In genomic region chr12:8502546-8502945, GRCm38 (mm10) we compare ENCODE assay signal across 9 mouse cellular contexts. TPM values are rescaled to one million over a fixed set of nuclear protein-coding genes. Genes with fewer than 3 reads are reported as not detected.
DNase-seq lines count a peak whose midpoint lies in the region; ATAC-seq lines count a peak whose summit lies in the region.
"Had no signal": no experiment of that assay in that cellular context is flagged by ENCODE, and none has a peak within 500 bp of the region (broad histone marks: within the 10 kb centered on the region; RNA-seq: fewer than 3 reads in every experiment).

No protein-coding gene starts in this region.

- H3K9ac ChIP-seq in forebrain, embryonic 14.5 days (ENCODE audit: low read length), result no peak overlapping the region
- no peak overlapping the region for H3K9ac ChIP-seq in forebrain, embryonic 11.5 days (ENCODE audit: low read length)
- H3K9ac ChIP-seq: lung, embryonic 15.5 days had no signal

- WGBS in forebrain, embryonic 14.5 days, result 8% methylated on average over 6 of the region's 6 CpGs
- 13% methylated on average over 6 of the region's 6 CpGs for WGBS in forebrain, embryonic 11.5 days

- H3K36me3 ChIP-seq in forebrain, embryonic 14.5 days (ENCODE audit: control insufficient read depth, insufficient read depth, low read length), result no peaks in the 10 kb centered on the region
- H3K36me3 ChIP-seq in forebrain, embryonic 11.5 days (ENCODE audit: control insufficient read depth, insufficient read depth, low read length), result no peaks in the 10 kb centered on the region
- H3K36me3 ChIP-seq: lung, embryonic 15.5 days had no signal

- no peak for ATAC-seq in forebrain, embryonic 14.5 days
- no peak for ATAC-seq in forebrain, embryonic 11.5 days (replicated peaks; ENCODE audit: low FRiP score)
- no peak for ATAC-seq in erythroblast, adult 5-6 weeks (replicated peaks; ENCODE audit: low FRiP score, poor library complexity, severe bottlenecking)

- no peaks in the 10 kb centered on the region for H3K27me3 ChIP-seq in forebrain, embryonic 14.5 days (replicated peaks; ENCODE audit: control insufficient read depth, insufficient read depth, low read length)
- H3K27me3 ChIP-seq in forebrain, embryonic 11.5 days (ENCODE audit: control insufficient read depth, insufficient read depth, low read length), result no peaks in the 10 kb centered on the region
- H3K27me3 ChIP-seq: lung, embryonic 15.5 days had no signal

- no peak overlapping the region for H3K27ac ChIP-seq in forebrain, embryonic 14.5 days (ENCODE audit: low read depth, low read length)
- no peak overlapping the region for H3K27ac ChIP-seq in forebrain, embryonic 11.5 days (ENCODE audit: low read depth, low read length)
- H3K27ac ChIP-seq: lung, embryonic 15.5 days had no signal

- H3K4me2 ChIP-seq in forebrain, embryonic 14.5 days (ENCODE audit: low read length), result no peak overlapping the region
- H3K4me2 ChIP-seq in forebrain, embryonic 11.5 days (ENCODE audit: low read depth, low read length, severe bottlenecking), result no peak overlapping the region
- H3K4me2 ChIP-seq: lung, embryonic 15.5 days had no signal

- intact Hi-C loops in heart, postnatal 10 days (cut with DNase I), result loop anchor here (1.0 kb wide), 1 partner anchor 175 kb away; no protein-coding TSS in a partner anchor

- no peak overlapping the region for H3K4me3 ChIP-seq in forebrain, embryonic 14.5 days (ENCODE audit: low read depth, low read length)
- no peak overlapping the region for H3K4me3 ChIP-seq in forebrain, embryonic 11.5 days (ENCODE audit: low read depth, low read length)
- H3K4me3 ChIP-seq: lung, embryonic 15.5 days had no signal

- H3K9me3 ChIP-seq in forebrain, embryonic 14.5 days (replicated peaks; ENCODE audit: control insufficient read depth, low read length), result no peaks in the 10 kb centered on the region
- no peaks in the 10 kb centered on the region for H3K9me3 ChIP-seq in forebrain, embryonic 11.5 days (ENCODE audit: control insufficient read depth, low read length)
- H3K9me3 ChIP-seq: lung, embryonic 15.5 days had no signal

- peaks cover 16% of the 10 kb centered on the region for H3K4me1 ChIP-seq in forebrain, embryonic 14.5 days (ENCODE audit: control insufficient read depth, insufficient read depth, low read length)
- peaks cover 7% of the 10 kb centered on the region; the same call in 1 of the 2 replicates for H3K4me1 ChIP-seq in forebrain, embryonic 11.5 days (replicated peaks; ENCODE audit: control insufficient read depth, insufficient read depth, low read length)

- peak; percentile 88 for DNase-seq in forebrain, embryonic 14.5 days (ENCODE audit: low spot score)
- DNase-seq in forebrain, embryonic 11.5 days (ENCODE audit: low spot score), result no peak
- peak; percentile 47 for DNase-seq in right cerebral cortex, adult 18-20 months
- DNase-seq in right cerebral cortex, postnatal 36 days (ENCODE audit: low spot score in 2 of 2), result no peak
- peak; percentile 35 for DNase-seq in cerebellum, adult 11-12 months
- peak; percentile 61 to 82 for DNase-seq in heart, postnatal 10 days
- DNase-seq in lung, postnatal 14 days, result peak; percentile 73

RNA-seq across cellular contexts. Expression of gene Rhob, which starts 2.7 kb away (rescaled TPM):
- polyA plus RNA-seq in forebrain, embryonic 14.5 days (2014; fragmentation: Nextera tagmentation; extraction: Ambion mirVana), result 74.4 and 94.6 TPM in 2 replicates
- 55.1 and 58.3 TPM in 2 replicates for polyA plus RNA-seq in forebrain, embryonic 11.5 days (2014; fragmentation: Nextera tagmentation; extraction: Ambion mirVana)
- total RNA-seq in heart, postnatal 10 days (2021), result 100 to 1,000 TPM; 167 to 177 TPM
- total RNA-seq in erythroblast, adult 5-6 weeks (2015; ENCODE audit: low replicate concordance), result 27.4 and 31.9 TPM in 2 replicates
- total RNA-seq in erythroblast, adult 5-6 weeks (2017; ENCODE audit: low replicate concordance), result 8.9 and 9.7 TPM in 2 replicates

Comparison
In these comparisons a context has a peak if more than half of its experiments do, and no peak if none do; other contexts are left out.
1. DNase-seq: peak in forebrain, embryonic 14.5 days (single experiment), right cerebral cortex, adult 18-20 months (single experiment), cerebellum, adult 11-12 months (single experiment), heart, postnatal 10 days (2 of 2) and lung, postnatal 14 days (single experiment); none in forebrain, embryonic 11.5 days (single experiment) and right cerebral cortex, postnatal 36 days (0 of 2).
2. RNA of gene Rhob, which starts 2.7 kb away (total RNA-seq): 167 to 177 TPM in heart, postnatal 10 days; 8.9 to 31.9 TPM in erythroblast, adult 5-6 weeks; every median in the first group is over 4 times any median in the second.